Mouse (Mus musculus): ENCODE results near the gene Lemd2. TPM values are rescaled to one million over a fixed set of nuclear protein-coding genes. Genes with fewer than 3 reads are reported as not detected.
"Not testable (repeated sequence)": the region's sequence is repeated elsewhere in the genome, so short reads cannot be mapped to it uniquely, and the experiment has no call there.

Lemd2 gene
- polyA plus RNA-seq, 1 experiment from 2014 or later, result 15.7 TPM

GRCm38 (mm10) chr17:27240556-27241457 lies 36.5 kb upstream of the Lemd2 start:
- no peak overlapping the region for H3K9ac ChIP-seq (ENCODE audit: low read length)
- no peak overlapping the region for H3K4me3 ChIP-seq (ENCODE audit: low read depth, low read length)
- peaks cover 5% of the 10 kb centered on the region; the same call in 1 of the 2 replicates for H3K4me1 ChIP-seq (replicated peaks; ENCODE audit: control insufficient read depth, insufficient read depth, low read length)
- no peak overlapping the region for H3K27ac ChIP-seq (ENCODE audit: low read depth)
- no peak for ATAC-seq (replicated peaks; ENCODE audit: low FRiP score, low TSS enrichment, low read depth)
- H3K4me2 ChIP-seq (ENCODE audit: low read length), result no peak overlapping the region
- H3K36me3 ChIP-seq (ENCODE audit: control insufficient read depth, insufficient read depth, low read length), result no peaks in the 10 kb centered on the region
- H3K9me3 ChIP-seq (ENCODE audit: control insufficient read depth, low read length), result no peaks in the 10 kb centered on the region
- H3K27me3 ChIP-seq (replicated peaks; ENCODE audit: control insufficient read depth, insufficient read depth, low read length), result no peaks in the 10 kb centered on the region
- 44% methylated on average over 15 of the region's 15 CpGs for WGBS
- DNase-seq (ENCODE audit: low spot score), result peak; percentile 54

- H3K4me1 ChIP-seq (replicated peaks; ENCODE audit: control insufficient read depth, insufficient read depth, low read length), result peaks cover 5% of the 10 kb centered on the region; the same call in 1 of the 2 replicates
- H3K36me3 ChIP-seq (ENCODE audit: control insufficient read depth, insufficient read depth, low read length), result no peaks in the 10 kb centered on the region
- ATAC-seq (replicated peaks; ENCODE audit: low FRiP score, low TSS enrichment, low read depth) (no peak), DNase-seq (ENCODE audit: low spot score) (no peak)
- no peaks in the 10 kb centered on the region for H3K9me3 ChIP-seq (ENCODE audit: control insufficient read depth, low read length)
- 89% methylated on average over 5 of the region's 5 CpGs for WGBS
- no peak overlapping the region for H3K9ac ChIP-seq (ENCODE audit: low read length)
- no peak overlapping the region for H3K4me2 ChIP-seq (ENCODE audit: low read length)
- no peaks in the 10 kb centered on the region for H3K27me3 ChIP-seq (replicated peaks; ENCODE audit: control insufficient read depth, insufficient read depth, low read length)
- no peak overlapping the region for H3K4me3 ChIP-seq (ENCODE audit: low read depth, low read length)
- H3K27ac ChIP-seq (ENCODE audit: low read depth), result no peak overlapping the region
Observed at GRCm38 (mm10) chr17:27239941-27240340, 35.7 kb upstream of the Lemd2 start.

- no peak overlapping the region for H3K4me2 ChIP-seq (ENCODE audit: low read length)
- 40% methylated on average over 8 of the region's 8 CpGs for WGBS
Observed at GRCm38 (mm10) chr17:27238637-27239036, 34.4 kb upstream of the Lemd2 start.

GRCm38 (mm10) chr17:27237731-27238130 lies 33.5 kb upstream of the Lemd2 start:
- H3K9ac ChIP-seq (ENCODE audit: low read length), result no peak overlapping the region
- DNase-seq (ENCODE audit: low spot score) (no peak), ATAC-seq (replicated peaks; ENCODE audit: low FRiP score, low TSS enrichment, low read depth) (no peak)
- WGBS, result 78% methylated on average over 8 of the region's 8 CpGs
- H3K27ac ChIP-seq (ENCODE audit: low read depth), result no peak overlapping the region
- no peak overlapping the region for H3K4me3 ChIP-seq (ENCODE audit: low read depth, low read length)
- no peaks in the 10 kb centered on the region for H3K27me3 ChIP-seq (replicated peaks; ENCODE audit: control insufficient read depth, insufficient read depth, low read length)
- no peaks in the 10 kb centered on the region for H3K36me3 ChIP-seq (ENCODE audit: control insufficient read depth, insufficient read depth, low read length)
- peaks cover 5% of the 10 kb centered on the region; the same call in 1 of the 2 replicates for H3K4me1 ChIP-seq (replicated peaks; ENCODE audit: control insufficient read depth, insufficient read depth, low read length)
- no peak overlapping the region for H3K4me2 ChIP-seq (ENCODE audit: low read length)
- no peaks in the 10 kb centered on the region for H3K9me3 ChIP-seq (ENCODE audit: control insufficient read depth, low read length)

More at GRCm38 (mm10) chr17:27238637-27239036, 34.4 kb upstream of the Lemd2 start:
- Histone ChIP-seq H3K9me3 (ENCODE audit: control insufficient read depth, low read length) (no peaks in the 10 kb centered on the region), H3K27me3 (replicated peaks; ENCODE audit: control insufficient read depth, insufficient read depth, low read length) (no peaks in the 10 kb centered on the region), H3K27ac (ENCODE audit: low read depth) (no peak overlapping the region), H3K4me1 (replicated peaks; ENCODE audit: control insufficient read depth, insufficient read depth, low read length) (peaks cover 5% of the 10 kb centered on the region; the same call in 1 of the 2 replicates), H3K4me3 (ENCODE audit: low read depth, low read length) (no peak overlapping the region), H3K36me3 (ENCODE audit: control insufficient read depth, insufficient read depth, low read length) (no peaks in the 10 kb centered on the region), H3K9ac (ENCODE audit: low read length) (no peak overlapping the region)
- no peak for ATAC-seq (replicated peaks; ENCODE audit: low FRiP score, low TSS enrichment, low read depth)
- no peak for DNase-seq (ENCODE audit: low spot score)

- no peak for ATAC-seq (replicated peaks; ENCODE audit: low FRiP score, low TSS enrichment, low read depth)
- Histone ChIP-seq H3K9ac (ENCODE audit: low read length) (no peak overlapping the region), H3K36me3 (ENCODE audit: control insufficient read depth, insufficient read depth, low read length) (no peaks in the 10 kb centered on the region)
Observed at GRCm38 (mm10) chr17:27233298-27233697, 29.0 kb upstream of the Lemd2 start.

DNA sequence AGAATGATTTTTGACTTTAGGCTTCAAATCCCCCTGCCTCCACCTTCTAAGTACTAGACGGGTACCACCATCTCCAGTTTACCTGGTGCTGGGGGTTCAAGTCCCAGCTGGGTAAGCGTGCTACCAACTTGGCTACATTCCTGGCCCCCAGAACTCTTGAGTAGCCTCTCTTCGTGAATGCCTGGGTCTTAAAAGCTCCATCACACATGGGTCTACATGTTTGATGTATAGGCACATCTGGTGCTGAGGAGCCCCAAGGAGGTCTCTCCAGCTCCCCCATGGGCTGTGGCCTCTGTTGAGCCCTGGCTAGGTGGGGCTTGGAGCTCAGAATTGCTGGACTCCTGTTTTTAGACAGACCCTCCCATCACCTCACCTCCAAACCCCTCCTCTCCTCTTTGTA lies 27.9 kb upstream of the Lemd2 start:
- Histone ChIP-seq H3K4me1 (replicated peaks; ENCODE audit: control insufficient read depth, insufficient read depth, low read length) (no peaks in the 10 kb centered on the region), H3K27ac (ENCODE audit: low read depth) (no peak overlapping the region), H3K4me2 (ENCODE audit: low read length) (no peak overlapping the region), H3K4me3 (ENCODE audit: low read depth, low read length) (no peak overlapping the region), H3K27me3 (replicated peaks; ENCODE audit: control insufficient read depth, insufficient read depth, low read length) (no peaks in the 10 kb centered on the region; the same call in 1 of the 2 replicates), H3K36me3 (ENCODE audit: control insufficient read depth, insufficient read depth, low read length) (no peaks in the 10 kb centered on the region), H3K9me3 (ENCODE audit: control insufficient read depth, low read length) (no peaks in the 10 kb centered on the region), H3K9ac (ENCODE audit: low read length) (no peak overlapping the region)
- DNase-seq (ENCODE audit: low spot score) (no peak), ATAC-seq (replicated peaks; ENCODE audit: low FRiP score, low TSS enrichment, low read depth) (no peak)
- WGBS, result 82% methylated on average over 3 of the region's 3 CpGs

More at GRCm38 (mm10) chr17:27233298-27233697, 29.0 kb upstream of the Lemd2 start:
- H3K9me3 ChIP-seq (ENCODE audit: control insufficient read depth, low read length), result no peaks in the 10 kb centered on the region
- H3K4me2 ChIP-seq (ENCODE audit: low read length), result no peak overlapping the region
- H3K4me3 ChIP-seq (ENCODE audit: low read depth, low read length), result no peak overlapping the region
- H3K27ac ChIP-seq (ENCODE audit: low read depth), result no peak overlapping the region
- H3K4me1 ChIP-seq (replicated peaks; ENCODE audit: control insufficient read depth, insufficient read depth, low read length), result no peaks in the 10 kb centered on the region
- H3K27me3 ChIP-seq (replicated peaks; ENCODE audit: control insufficient read depth, insufficient read depth, low read length), result no peaks in the 10 kb centered on the region
- WGBS, result 79% methylated on average over 7 of the region's 7 CpGs
- DNase-seq (ENCODE audit: low spot score), result no peak

DNA sequence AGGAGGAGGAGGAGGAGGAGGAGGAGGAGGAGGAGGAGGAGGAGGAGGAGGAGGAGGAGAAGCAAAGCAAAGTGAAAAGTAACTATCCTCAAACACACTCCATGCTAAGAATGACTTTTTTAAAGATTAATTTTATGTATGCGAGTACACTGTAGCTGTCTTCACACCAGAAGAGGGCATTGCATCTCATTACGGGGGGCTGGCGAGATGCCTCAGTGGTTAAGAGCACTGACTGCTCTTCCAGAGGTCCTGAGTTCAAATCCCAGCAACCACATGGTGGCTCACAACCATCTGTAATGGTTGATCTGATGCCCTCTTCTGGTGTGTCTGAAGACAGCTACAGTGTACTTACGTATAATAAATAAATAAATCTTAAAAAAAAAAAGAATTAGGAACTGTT lies 27.3 kb upstream of the Lemd2 start:
- H3K4me3 ChIP-seq (ENCODE audit: low read depth, low read length); H3K36me3 ChIP-seq (ENCODE audit: control insufficient read depth, insufficient read depth, low read length); H3K9ac ChIP-seq (ENCODE audit: low read length); DNase-seq (ENCODE audit: low spot score); ATAC-seq (replicated peaks; ENCODE audit: low FRiP score, low TSS enrichment, low read depth); H3K27me3 ChIP-seq (replicated peaks; ENCODE audit: control insufficient read depth, insufficient read depth, low read length); H3K4me1 ChIP-seq (replicated peaks; ENCODE audit: control insufficient read depth, insufficient read depth, low read length); H3K27ac ChIP-seq (ENCODE audit: low read depth); H3K9me3 ChIP-seq (ENCODE audit: control insufficient read depth, low read length); H3K4me2 ChIP-seq (ENCODE audit: low read length): not testable (repeated sequence)
- 90% methylated on average over 4 of the region's 4 CpGs for WGBS

- no peaks in the 10 kb centered on the region for H3K4me1 ChIP-seq (replicated peaks; ENCODE audit: control insufficient read depth, insufficient read depth, low read length)
- H3K36me3 ChIP-seq (ENCODE audit: control insufficient read depth, insufficient read depth, low read length), result no peaks in the 10 kb centered on the region
- no peak overlapping the region for H3K27ac ChIP-seq (ENCODE audit: low read depth)
- no peak overlapping the region for H3K4me3 ChIP-seq (ENCODE audit: low read depth, low read length)
- WGBS, result 67% methylated on average over 6 of the region's 6 CpGs
- H3K9me3 ChIP-seq (ENCODE audit: control insufficient read depth, low read length), result no peaks in the 10 kb centered on the region
- no peak for DNase-seq (ENCODE audit: low spot score)
- no peaks in the 10 kb centered on the region; the same call in none of the 2 replicates for H3K27me3 ChIP-seq (replicated peaks; ENCODE audit: control insufficient read depth, insufficient read depth, low read length)
- no peak overlapping the region for H3K9ac ChIP-seq (ENCODE audit: low read length)
- H3K4me2 ChIP-seq (ENCODE audit: low read length), result no peak overlapping the region
- ATAC-seq (replicated peaks; ENCODE audit: low FRiP score, low TSS enrichment, low read depth), result no peak
Observed at GRCm38 (mm10) chr17:27231146-27231503, 26.9 kb upstream of the Lemd2 start.

Measured in intestine, embryonic 14.5 days (tissue).